Mouse (Mus musculus) testis, adult 2 months (tissue): ENCODE measurements at regions not wholly inside any gene's neighbourhood (a gene's known extent, or its start where the extent isn't known, plus 50 kb on each side); places are given as distances from the start of the nearest gene placed in this dataset.

Experiments
- H3K27ac ChIP-seq: fragments of 200-500 bp; 2 replicates; pipeline ENCODE4 v1.5.1; 2012; ENCODE audit warnings: low read depth, low read length; ENCODE audit not compliant: control insufficient read depth, insufficient read depth
- H3K27me3 ChIP-seq: fragments of 200-500 bp; 2 replicates; pipeline ENCODE4 v1.6.1; 2012; ENCODE audit warnings: mild to moderate bottlenecking, low read length, moderate library complexity; ENCODE audit not compliant: control insufficient read depth, insufficient read depth
- H3K36me3 ChIP-seq: fragments of 200-500 bp; 2 replicates; pipeline ENCODE4 v1.6.1; 2012; ENCODE audit warnings: mild to moderate bottlenecking, low read length; ENCODE audit not compliant: control insufficient read depth, insufficient read depth
- H3K4me1 ChIP-seq: fragments of 200-500 bp; 2 replicates; pipeline ENCODE4 v1.6.1; 2012; ENCODE audit warnings: low read length; ENCODE audit not compliant: control insufficient read depth, insufficient read depth
- H3K4me3 ChIP-seq: fragments of 200-500 bp; 2 replicates; pipeline ENCODE4 v1.5.1; 2012; ENCODE audit warnings: low read depth, mild to moderate bottlenecking, low read length, moderate library complexity, mixed read lengths; ENCODE audit not compliant: control insufficient read depth
- CTCF ChIP-seq: fragments of 200-500 bp; IDR thresholded peaks from 2 replicates; pipeline ENCODE4 v1.5.1; 2012; ENCODE audit warnings: low read depth, mild to moderate bottlenecking, inconsistent platforms, low read length, moderate library complexity; ENCODE audit not compliant: control insufficient read depth, insufficient read depth, insufficient replicate concordance
- POLR2A ChIP-seq: fragments of 200-500 bp; IDR thresholded peaks from 2 replicates; pipeline ENCODE4 v1.6.1; 2012; ENCODE audit warnings: low read depth, mild to moderate bottlenecking, inconsistent platforms, low read length, moderate library complexity; ENCODE audit not compliant: control insufficient read depth

DNA sequence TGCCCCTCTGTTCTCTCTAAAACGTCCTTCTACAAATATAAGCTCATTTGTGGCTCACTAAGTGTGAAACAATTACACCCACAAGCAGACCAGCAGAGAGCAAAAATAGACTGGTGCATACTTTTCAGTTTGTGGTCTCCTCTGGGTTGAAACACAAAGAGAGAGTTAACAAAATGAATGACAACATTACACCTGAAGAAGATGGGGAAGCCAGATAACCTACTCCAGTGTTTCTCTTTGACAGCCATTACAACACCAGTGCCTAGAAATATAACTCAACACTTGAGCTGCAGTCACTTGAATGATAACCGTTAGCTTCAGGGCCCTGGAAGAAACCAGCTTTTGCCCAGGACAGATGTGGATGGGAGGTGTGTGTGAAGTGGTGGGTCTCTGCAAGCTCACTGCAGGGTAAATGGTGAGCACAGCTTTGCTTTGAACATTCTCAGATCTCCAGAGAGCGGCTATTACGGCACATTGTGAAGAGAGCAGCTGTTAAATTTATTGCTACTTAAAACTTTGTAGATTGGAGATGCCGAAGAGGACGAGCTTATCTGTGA is 316.5 kb upstream of the 4930412O13Rik start:
- no peak for TF ChIP-seq CTCF
- no peak for TF ChIP-seq POLR2A
- no peak overlapping the region for H3K27ac ChIP-seq
- H3K27me3 ChIP-seq: no peaks in the 10 kb centered on the region

DNA sequence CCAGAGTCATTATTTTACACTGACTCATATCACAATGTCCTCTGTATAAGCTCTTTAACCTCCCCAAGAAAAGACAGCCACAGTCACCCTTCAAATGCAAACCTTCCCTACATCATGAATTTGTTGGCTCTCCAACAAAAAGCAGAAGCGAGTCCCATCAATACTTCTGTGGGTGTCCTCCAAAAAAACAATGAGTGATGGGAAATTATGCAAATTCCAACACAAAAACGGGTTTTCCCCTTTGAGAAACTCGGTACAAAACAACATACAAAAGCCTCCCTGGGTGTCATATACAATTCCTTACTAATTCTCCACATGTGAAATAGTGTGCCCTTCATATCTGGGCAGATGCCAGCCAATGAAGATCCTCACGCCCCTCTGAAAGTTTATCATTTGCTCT is 311.8 kb upstream of the 4930412O13Rik start:
- no peak overlapping the region for H3K27ac ChIP-seq
- no peaks in the 10 kb centered on the region for H3K36me3 ChIP-seq
- H3K4me3 ChIP-seq: no peak overlapping the region
- TF ChIP-seq POLR2A: no peak
- H3K27me3 ChIP-seq: no peaks in the 10 kb centered on the region
- H3K4me1 ChIP-seq: no peaks in the 10 kb centered on the region

More for the DNA sequence above, 316.5 kb upstream of the 4930412O13Rik start:
- Histone ChIP-seq H3K4me3 (no peak overlapping the region), H3K4me1 (no peaks in the 10 kb centered on the region), H3K36me3 (no peaks in the 10 kb centered on the region)

DNA sequence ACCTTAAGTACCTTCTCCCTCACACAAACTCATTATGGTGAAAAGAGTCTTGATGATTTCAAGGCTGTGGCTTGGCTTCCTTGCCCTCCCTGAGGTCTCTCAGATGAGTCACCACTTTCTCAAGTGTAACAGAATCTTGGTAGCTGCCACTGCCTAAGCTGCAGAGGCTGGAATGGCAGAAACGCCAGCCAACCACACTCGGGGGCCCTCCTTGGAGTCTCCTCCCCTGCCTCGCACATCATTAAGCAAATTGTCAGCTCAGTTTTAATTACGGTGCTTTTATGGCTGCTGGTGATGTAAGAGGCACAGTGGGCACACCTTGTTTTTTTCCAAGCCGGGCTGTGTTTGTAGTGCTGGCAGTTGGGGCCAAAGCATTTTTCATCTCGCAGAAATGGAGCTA is 306.9 kb upstream of the 4930412O13Rik start:
- no peaks in the 10 kb centered on the region for H3K4me1 ChIP-seq
- no peak for TF ChIP-seq POLR2A
- TF ChIP-seq CTCF: no peak
- no peaks in the 10 kb centered on the region for H3K27me3 ChIP-seq
- H3K4me3 ChIP-seq: no peak overlapping the region
- no peak overlapping the region for H3K27ac ChIP-seq
- no peaks in the 10 kb centered on the region for H3K36me3 ChIP-seq

DNA sequence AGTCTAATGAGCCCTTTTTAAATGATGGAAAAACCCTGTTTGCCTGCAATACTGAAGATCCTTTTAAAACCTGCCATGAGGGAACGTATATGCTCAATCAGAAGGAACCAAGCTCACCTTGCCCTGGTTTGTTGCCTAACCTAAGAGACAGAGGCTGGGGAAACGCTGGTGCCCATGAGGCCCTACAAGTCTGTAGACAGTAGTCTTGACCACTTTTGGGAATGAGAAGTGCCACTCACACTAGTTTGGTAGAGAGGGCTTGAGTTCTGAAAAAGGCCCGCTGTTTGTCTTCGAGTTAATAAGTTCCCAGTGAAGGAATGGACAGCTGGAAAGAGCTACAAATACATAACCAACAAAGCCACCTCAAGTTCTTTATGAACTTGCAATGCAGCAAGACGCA is 306.4 kb upstream of the 4930412O13Rik start:
- no peak overlapping the region for H3K4me3 ChIP-seq
- TF ChIP-seq CTCF: no peak
- no peak for TF ChIP-seq POLR2A
- H3K36me3 ChIP-seq: no peaks in the 10 kb centered on the region
- H3K27me3 ChIP-seq: no peaks in the 10 kb centered on the region
- H3K27ac ChIP-seq: no peak overlapping the region
- H3K4me1 ChIP-seq: no peaks in the 10 kb centered on the region

DNA sequence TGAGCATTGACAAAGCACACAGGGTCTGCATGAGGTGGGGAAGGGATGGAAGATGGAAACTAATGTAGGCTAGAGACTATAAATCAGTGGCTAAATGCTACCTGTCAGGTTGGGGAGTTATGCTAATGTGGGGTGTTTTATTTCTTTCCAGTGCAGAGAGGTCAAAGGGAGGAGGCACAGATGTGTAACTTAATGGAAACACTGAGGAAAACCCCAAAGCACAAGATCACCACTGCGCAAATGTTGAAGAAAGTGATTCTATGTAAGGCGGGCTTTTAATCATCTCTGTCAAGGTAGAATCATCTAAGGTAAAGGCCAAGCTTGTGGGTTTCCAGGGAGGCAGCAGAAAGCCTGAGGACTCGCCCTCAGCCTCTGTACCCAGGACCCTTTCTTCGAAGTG is 303.2 kb upstream of the 4930412O13Rik start:
- Histone ChIP-seq H3K4me3 (no peak overlapping the region), H3K4me1 (no peaks in the 10 kb centered on the region), H3K27ac (no peak overlapping the region), H3K36me3 (no peaks in the 10 kb centered on the region), H3K27me3 (no peaks in the 10 kb centered on the region)
- TF ChIP-seq CTCF (no peak), POLR2A (no peak)

DNA sequence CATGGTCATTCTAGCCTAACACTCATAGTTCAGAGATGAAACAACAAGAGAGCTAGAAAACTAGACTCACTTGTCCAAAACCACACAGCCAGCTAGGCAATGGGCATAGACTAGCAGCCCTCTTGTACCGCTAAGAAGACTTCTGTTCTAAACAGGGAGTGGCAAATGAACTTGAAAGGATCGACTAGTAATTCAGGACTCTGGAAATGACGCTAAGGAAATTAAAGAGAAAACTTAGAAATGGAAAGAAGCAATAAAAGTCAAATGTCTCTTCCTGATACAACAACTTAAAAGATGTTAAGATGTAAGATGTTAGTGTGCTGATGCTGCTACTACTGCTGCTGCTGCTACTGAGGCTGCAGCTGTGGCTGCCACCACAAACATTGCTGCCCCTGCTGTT is 293.7 kb upstream of the 4930412O13Rik start:
- Histone ChIP-seq H3K27ac (no peak overlapping the region), H3K4me3 (no peak overlapping the region), H3K27me3 (no peaks in the 10 kb centered on the region), H3K4me1 (no peaks in the 10 kb centered on the region), H3K36me3 (no peaks in the 10 kb centered on the region)
- TF ChIP-seq CTCF: no peak
- no peak for TF ChIP-seq POLR2A

DNA sequence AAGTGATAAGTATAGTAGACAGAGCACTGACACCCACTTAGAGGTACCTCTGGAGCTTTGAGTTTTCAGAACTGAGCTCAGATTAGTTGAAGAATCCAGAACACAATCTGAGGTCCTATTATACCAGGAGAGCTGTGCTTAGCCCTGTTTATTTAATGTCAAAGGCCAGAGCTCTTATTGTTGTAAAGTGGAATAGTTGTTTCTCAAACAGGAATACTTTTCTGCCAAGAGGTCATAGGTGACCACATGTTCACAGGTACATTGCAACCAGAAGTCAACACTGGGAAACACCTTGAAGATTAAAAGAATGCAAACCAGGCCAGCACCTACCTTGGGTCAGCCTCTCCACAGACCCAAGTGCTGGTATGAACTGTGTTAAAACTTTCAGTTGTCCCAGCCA is 291.9 kb upstream of the 4930412O13Rik start:
- H3K27ac ChIP-seq: no peak overlapping the region
- no peaks in the 10 kb centered on the region for H3K4me1 ChIP-seq
- no peaks in the 10 kb centered on the region for H3K27me3 ChIP-seq
- TF ChIP-seq POLR2A (no peak), CTCF (no peak)
- no peak overlapping the region for H3K4me3 ChIP-seq
- H3K36me3 ChIP-seq: no peaks in the 10 kb centered on the region

DNA sequence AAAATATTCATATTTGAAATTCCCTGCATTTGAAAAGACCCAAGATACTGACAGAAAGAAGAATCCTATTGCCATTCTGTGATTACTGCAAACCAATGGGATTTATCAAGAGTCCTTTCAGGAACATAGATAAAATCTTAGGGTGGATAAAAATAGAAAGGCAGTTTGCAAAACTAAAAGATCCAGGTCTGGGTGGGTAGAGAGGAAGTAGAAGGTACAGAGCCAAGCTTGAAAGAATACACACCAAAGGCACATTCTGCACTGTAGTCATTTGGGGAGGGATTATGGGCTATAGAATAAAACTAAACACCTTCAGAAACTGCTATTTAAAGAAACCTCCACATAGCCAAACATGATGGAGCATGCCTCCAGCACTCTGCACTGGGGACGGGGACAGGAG is 288.5 kb upstream of the 4930412O13Rik start:
- Histone ChIP-seq H3K36me3 (no peaks in the 10 kb centered on the region), H3K4me1 (no peaks in the 10 kb centered on the region), H3K4me3 (no peak overlapping the region), H3K27ac (no peak overlapping the region), H3K27me3 (no peaks in the 10 kb centered on the region)
- TF ChIP-seq CTCF (no peak), POLR2A (no peak)
